ENCODE assay signal across 17 mouse cellular contexts in the genomic region with DNA sequence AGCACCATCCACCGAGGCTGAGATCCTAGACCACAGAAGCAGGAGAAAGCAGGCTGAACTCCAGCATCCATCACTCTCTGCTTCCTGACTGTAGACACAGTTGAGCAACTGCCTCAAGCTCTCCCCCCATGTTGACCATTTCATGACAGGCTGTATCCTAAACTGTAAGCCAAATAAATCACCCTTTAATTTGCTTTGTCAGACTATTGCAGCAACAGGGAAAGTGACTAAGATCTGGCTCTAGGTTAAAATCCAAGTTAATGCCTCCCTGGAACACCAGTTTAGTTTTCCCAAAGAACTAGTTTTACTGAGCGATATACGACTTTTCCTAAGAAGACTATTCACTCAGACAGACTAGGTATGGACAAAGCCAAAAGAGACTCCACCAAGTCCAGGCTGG. TPM values are rescaled to one million over a fixed set of nuclear protein-coding genes. Genes with fewer than 3 reads are reported as not detected.
"Had no signal": no experiment of that assay in that cellular context is flagged by ENCODE, and none has a peak within 500 bp of the region (broad histone marks: within the 10 kb centered on the region; RNA-seq: fewer than 3 reads in every experiment).

No protein-coding gene starts in this region.

- H3K27ac ChIP-seq: neural tube, embryonic 13.5 days; neural tube, embryonic 15.5 days; stomach, embryonic 15.5 days; stomach, postnatal 0 days had no signal

- H3K9ac ChIP-seq: neural tube, embryonic 13.5 days; neural tube, embryonic 15.5 days; stomach, embryonic 15.5 days had no signal

- H3K4me3 ChIP-seq: neural tube, embryonic 13.5 days; neural tube, embryonic 15.5 days; stomach, embryonic 15.5 days had no signal

- H3K4me2 ChIP-seq: neural tube, embryonic 13.5 days; neural tube, embryonic 15.5 days; stomach, embryonic 15.5 days had no signal

- H3K27me3 ChIP-seq: neural tube, embryonic 13.5 days; neural tube, embryonic 15.5 days; stomach, embryonic 15.5 days had no signal

- H3K36me3 ChIP-seq: neural tube, embryonic 13.5 days; neural tube, embryonic 15.5 days; stomach, embryonic 15.5 days had no signal

- DNase-seq: retina, postnatal 1 day; right cerebral cortex, adult 18-20 months; right cerebral cortex, postnatal 14 days; right cerebral cortex, postnatal 25 days; right cerebral cortex, postnatal 4 days; spleen, adult 18-20 months; thymus, adult 18-20 months; thymus, adult 2 months; thymus, postnatal 14 days; thymus, postnatal 25 days; thymus, postnatal 36 days; thymus, postnatal 4 days had no signal

- H3K9me3 ChIP-seq: neural tube, embryonic 13.5 days; neural tube, embryonic 15.5 days; stomach, embryonic 15.5 days had no signal

RNA-seq across cellular contexts. Expression of gene Tmem136, which starts 37.7 kb away (rescaled TPM):
- total RNA-seq: neutrophil, adult 5-6 weeks had no signal
